Mouse (Mus musculus) macrophage (primary cell): ENCODE data around the gene Shd. TPM values are rescaled to one million over a fixed set of nuclear protein-coding genes. Genes with fewer than 3 reads are reported as not detected.

Source experiments
- H3K27ac ChIP-seq: fragments of 350-480 bp; formaldehyde crosslinking; 2 replicates; pipeline ENCODE4 v1.9.0; 2021
- H3K36me3 ChIP-seq: fragments of 350-480 bp; formaldehyde crosslinking; 2 replicates; pipeline ENCODE4 v1.9.0; 2021; ENCODE audit errors: inconsistent target
- H3K4me3 ChIP-seq: fragments of 350-480 bp; formaldehyde crosslinking; 2 replicates; pipeline ENCODE4 v1.9.0; 2021; ENCODE audit errors: inconsistent target
- H3K79me2 ChIP-seq: fragments of 350-480 bp; formaldehyde crosslinking; 2 replicates; pipeline ENCODE4 v1.9.0; 2021; ENCODE audit errors: inconsistent target
- WGBS: methylation state at CpG from one replicate; pipeline ENCODE4 v1.1.7; 2026; ENCODE audit warnings: inconsistent platforms; ENCODE audit not compliant: missing documents; 5-methylcytosine and 5-hydroxymethylcytosine counted together
- polyA plus RNA-seq: library from polyadenylated mRNA; stranded (reverse); fragments of 250-400 nt; gene quantifications from 3 replicates; pipeline ENCODE4 v1.2.4, GENCODE M21; 2018; ENCODE audit warnings: inconsistent platforms

The Shd gene
- polyA plus RNA-seq, 1 experiment from 2014 or later, result not detected

GRCm38 (mm10) chr17:55954229-55954628 lies 16.0 kb upstream of the Shd start:
- peaks cover 3% of the 10 kb centered on the region for H3K36me3 ChIP-seq
- no peak overlapping the region for H3K4me3 ChIP-seq
- peaks cover 7% of the 10 kb centered on the region; the same call in 1 of the 2 replicates for H3K79me2 ChIP-seq
- H3K27ac ChIP-seq, result no peak overlapping the region
- WGBS, result 52% methylated on average over 15 of the region's 16 CpGs

DNA sequence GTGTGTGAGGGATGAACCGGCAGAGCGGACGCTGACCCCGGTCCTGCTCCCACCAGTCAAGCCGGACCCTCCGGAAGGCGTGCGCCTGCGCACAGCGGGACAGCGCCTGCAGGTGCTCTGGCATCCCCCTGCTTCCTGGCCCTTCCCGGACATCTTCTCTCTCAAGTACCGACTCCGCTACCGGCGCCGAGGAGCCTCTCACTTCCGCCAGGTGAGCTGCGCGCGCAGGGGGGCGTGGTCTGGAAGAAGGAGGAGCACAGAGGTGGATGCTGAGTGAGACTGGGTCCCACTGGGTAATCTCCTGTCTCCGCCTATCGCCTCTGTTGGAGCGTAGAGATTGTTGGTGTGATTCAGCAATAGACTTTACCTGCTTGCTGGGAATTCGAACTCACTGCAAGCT lies 14.1 kb upstream of the Shd start:
- no peak overlapping the region for H3K4me3 ChIP-seq
- WGBS, result 96% methylated on average over 26 of the region's 26 CpGs

GRCm38 (mm10) chr17:55956591-55956990 lies 13.7 kb upstream of the Shd start:
- Histone ChIP-seq H3K79me2 (peaks cover 19% of the 10 kb centered on the region; the same call in 1 of the 2 replicates), H3K4me3 (no peak overlapping the region), H3K36me3 (peaks cover 3% of the 10 kb centered on the region), H3K27ac (no peak overlapping the region)
- WGBS, result 93% methylated on average over 6 of the region's 6 CpGs

More for the DNA sequence above, 14.1 kb upstream of the Shd start:
- H3K36me3 ChIP-seq, result peaks cover 3% of the 10 kb centered on the region
- no peak overlapping the region for H3K27ac ChIP-seq
- peaks cover 19% of the 10 kb centered on the region; the same call in 1 of the 2 replicates for H3K79me2 ChIP-seq

GRCm38 (mm10) chr17:55957168-55957567 lies 13.1 kb upstream of the Shd start:
- Histone ChIP-seq H3K36me3 (peaks cover 3% of the 10 kb centered on the region), H3K27ac (no peak overlapping the region), H3K4me3 (no peak overlapping the region), H3K79me2 (peaks cover 19% of the 10 kb centered on the region; the same call in 1 of the 2 replicates)
- WGBS, result 35% methylated on average over 9 of the region's 9 CpGs

GRCm38 (mm10) chr17:55957726-55958583 lies 12.3 kb upstream of the Shd start:
- peaks cover 3% of the 10 kb centered on the region for H3K36me3 ChIP-seq
- H3K27ac ChIP-seq, result peak overlapping the region; percentile 92
- peaks cover 19% of the 10 kb centered on the region; the same call in 1 of the 2 replicates for H3K79me2 ChIP-seq
- peak overlapping the region; percentile 52 for H3K4me3 ChIP-seq
- 88% methylated on average over 4 of the region's 13 CpGs for WGBS

GRCm38 (mm10) chr17:55958584-55958886 lies 11.7 kb upstream of the Shd start:
- Histone ChIP-seq H3K36me3 (peaks cover 3% of the 10 kb centered on the region), H3K4me3 (peak overlapping the region; percentile 52), H3K79me2 (peaks cover 19% of the 10 kb centered on the region; the same call in 1 of the 2 replicates), H3K27ac (peak overlapping the region; percentile 92)
- WGBS, result 50% methylated on average over 2 of the region's 2 CpGs

- Histone ChIP-seq H3K79me2 (peaks cover 13% of the 10 kb centered on the region; the same call in 1 of the 2 replicates), H3K4me3 (peak within 1 kb of the TSS; percentile 52), H3K36me3 (peaks cover 3% of the 10 kb centered on the region), H3K27ac (peak within 1 kb of the TSS; percentile 92)
- under 1% methylated on average over 43 of the region's 46 CpGs for WGBS
Measured at GRCm38 (mm10) chr17:55958918-55959728, 11.1 kb upstream of the Shd start, which contains the start of gene Yju2. Gene Yju2 (plus strand): TSS chr17:55959099.

GRCm38 (mm10) chr17:55959946-55960740 lies 10.1 kb upstream of the Shd start:
- WGBS, result 72% methylated on average over 10 of the region's 10 CpGs
- H3K27ac ChIP-seq, result peak overlapping the region; percentile 92
- H3K4me3 ChIP-seq, result peak overlapping the region; percentile 52
- peaks cover 3% of the 10 kb centered on the region for H3K36me3 ChIP-seq
- H3K79me2 ChIP-seq, result peaks cover 11% of the 10 kb centered on the region; the same call in 1 of the 2 replicates

- Histone ChIP-seq H3K79me2 (peaks cover 11% of the 10 kb centered on the region; the same call in 1 of the 2 replicates), H3K4me3 (no peak overlapping the region), H3K36me3 (peaks cover 4% of the 10 kb centered on the region; the same call in 1 of the 2 replicates)
Measured at GRCm38 (mm10) chr17:55960791-55961190, 9.5 kb upstream of the Shd start.

DNA sequence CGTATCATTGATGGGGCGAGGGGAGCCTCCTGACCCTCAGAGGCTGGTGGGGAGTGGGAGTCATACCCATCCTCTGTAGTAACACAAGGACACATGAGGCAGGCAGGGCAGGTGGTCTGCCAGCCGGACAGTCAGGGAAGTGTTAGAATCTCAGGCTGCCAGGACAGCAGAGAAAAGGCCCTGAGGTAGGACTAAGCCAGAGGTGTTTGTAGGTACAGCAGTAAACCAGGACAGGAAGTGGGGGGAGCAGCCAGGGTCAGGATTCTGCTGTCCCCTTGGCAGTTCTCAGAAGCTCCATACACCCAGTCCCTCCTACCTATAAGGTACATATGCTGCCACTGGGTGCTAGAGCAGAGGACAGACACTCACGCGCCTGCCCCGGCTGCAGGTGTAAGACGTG lies 8.6 kb upstream of the Shd start:
- Histone ChIP-seq H3K27ac (no peak overlapping the region), H3K4me3 (no peak overlapping the region), H3K79me2 (peaks cover 11% of the 10 kb centered on the region; the same call in 1 of the 2 replicates), H3K36me3 (peaks cover 12% of the 10 kb centered on the region; the same call in 1 of the 2 replicates)
- 91% methylated on average over 7 of the region's 7 CpGs for WGBS

More at GRCm38 (mm10) chr17:55960791-55961190, 9.5 kb upstream of the Shd start:
- no peak overlapping the region for H3K27ac ChIP-seq

GRCm38 (mm10) chr17:55963171-55963570 lies 7.1 kb upstream of the Shd start:
- 27% methylated on average over 14 of the region's 14 CpGs for WGBS
- H3K27ac ChIP-seq, result peak overlapping the region; percentile 24
- peaks cover 27% of the 10 kb centered on the region; the same call in 1 of the 2 replicates for H3K36me3 ChIP-seq
- H3K4me3 ChIP-seq, result no peak overlapping the region
- peaks cover 11% of the 10 kb centered on the region; the same call in 1 of the 2 replicates for H3K79me2 ChIP-seq

DNA sequence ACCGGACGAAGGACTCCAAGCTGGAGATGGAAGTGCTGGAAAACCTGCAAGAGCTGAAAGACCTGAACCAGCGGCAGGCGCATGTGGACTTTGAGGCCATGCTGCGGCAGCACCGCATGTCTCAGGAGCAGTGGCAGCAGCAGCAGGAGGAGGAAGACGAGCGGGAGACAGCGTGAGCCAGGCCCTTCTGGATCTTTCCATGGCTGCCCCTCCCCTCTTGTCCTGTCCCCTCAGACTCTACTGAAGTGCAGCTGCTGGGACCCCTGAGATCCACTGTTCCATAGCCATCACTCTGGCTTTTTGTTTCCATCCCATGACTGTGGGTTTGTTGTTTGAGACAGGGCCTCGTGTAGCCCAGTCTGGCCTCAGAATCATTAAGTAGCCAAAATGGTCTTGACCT lies 5.8 kb upstream of the Shd start:
- no peak overlapping the region for H3K27ac ChIP-seq
- no peak overlapping the region for H3K4me3 ChIP-seq
- peaks cover 27% of the 10 kb centered on the region; the same call in 1 of the 2 replicates for H3K36me3 ChIP-seq
- WGBS, result over 99% methylated on average over 10 of the region's 10 CpGs
- peaks cover 11% of the 10 kb centered on the region; the same call in 1 of the 2 replicates for H3K79me2 ChIP-seq

DNA sequence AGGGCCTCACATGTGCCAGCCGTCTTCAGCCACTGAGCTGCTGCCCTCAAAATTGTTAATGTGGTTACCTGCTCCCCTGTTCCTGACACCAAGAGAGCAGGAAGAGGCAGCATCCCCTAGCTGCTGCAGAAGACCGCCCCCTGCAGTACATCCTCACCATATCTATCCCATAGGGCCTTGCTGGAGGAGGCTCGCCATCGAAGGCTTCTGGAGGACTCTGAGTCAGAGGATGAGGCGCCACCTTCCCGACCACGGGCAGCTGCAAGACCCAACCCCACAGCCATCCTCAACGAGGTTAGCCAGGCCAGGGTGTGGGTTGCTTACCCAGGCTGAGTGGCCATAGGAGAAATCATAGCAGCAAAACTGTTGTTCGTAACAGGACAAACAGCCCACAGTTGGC lies 5.3 kb upstream of the Shd start:
- Histone ChIP-seq H3K27ac (no peak overlapping the region), H3K79me2 (peaks cover 7% of the 10 kb centered on the region; the same call in 1 of the 2 replicates), H3K36me3 (peaks cover 27% of the 10 kb centered on the region; the same call in 1 of the 2 replicates), H3K4me3 (no peak overlapping the region)
- 86% methylated on average over 8 of the region's 9 CpGs for WGBS

- 96% methylated on average over 4 of the region's 4 CpGs for WGBS
- Histone ChIP-seq H3K79me2 (no peaks in the 10 kb centered on the region), H3K4me3 (no peak overlapping the region), H3K36me3 (peaks cover 27% of the 10 kb centered on the region; the same call in 1 of the 2 replicates), H3K27ac (no peak overlapping the region)
Measured at GRCm38 (mm10) chr17:55967186-55967585, 3.1 kb upstream of the Shd start.
